Mouse (Mus musculus): ENCODE measurements around the gene Sox1.
A peak's percentile ranks its signal among the peaks of the same experiment; 100 is the strongest.

The Sox1 gene

DNA sequence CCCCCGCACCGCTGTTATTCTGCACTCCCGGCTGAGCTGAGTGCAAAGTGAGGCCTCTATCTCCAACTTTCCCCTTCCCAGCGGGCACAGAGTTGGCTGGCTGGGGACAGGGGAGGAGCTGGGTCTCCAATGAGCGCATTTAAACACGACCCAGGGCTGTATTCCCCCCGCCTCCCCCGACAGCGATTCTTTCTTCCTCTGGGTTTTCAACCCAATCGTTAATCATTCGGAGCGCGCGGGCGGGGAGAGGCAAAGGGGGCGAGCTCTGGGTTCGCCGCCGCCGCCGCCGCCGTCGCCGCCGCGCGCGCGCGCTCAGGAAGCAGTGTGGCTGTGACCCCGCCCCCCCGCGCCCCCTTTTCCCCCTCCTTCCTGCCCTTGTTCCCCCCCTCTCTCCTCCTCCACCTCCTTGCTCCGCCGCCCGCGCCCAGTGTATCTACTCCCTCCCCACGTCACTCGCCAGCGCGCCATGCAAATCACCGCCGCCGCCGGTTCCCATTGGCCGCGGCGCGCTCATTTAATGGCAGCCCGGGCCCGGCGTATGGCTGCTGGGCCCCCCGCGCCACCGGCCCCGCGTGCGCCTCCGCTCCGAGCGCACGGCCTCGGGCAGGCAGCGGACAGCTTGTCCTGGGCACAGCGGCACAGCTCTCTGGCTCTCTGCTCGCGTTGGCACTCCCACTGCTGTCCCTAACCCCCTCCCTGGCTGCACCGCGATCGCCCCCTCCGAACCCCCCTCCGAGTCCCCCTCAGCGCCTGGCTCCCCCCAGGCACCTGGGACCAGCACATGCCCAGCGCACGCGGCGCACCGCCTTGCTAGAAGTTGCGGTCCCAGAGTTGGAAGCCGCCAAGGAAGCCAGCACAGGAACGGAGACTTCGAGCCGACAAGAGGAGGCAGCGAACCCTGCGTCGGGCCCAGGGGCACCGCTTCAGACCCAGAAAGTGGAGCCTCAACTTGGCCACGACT, at the start of gene Sox1:
Gene Sox1 (plus strand): TSS at position 225 of the 961 bp plus-strand sequence.
- peak; percentile 32; the same call in 1 of the 2 replicates for ATAC-seq (ENCODE audit: insufficient number of reproducible peaks, low FRiP score, low TSS enrichment)

DNA sequence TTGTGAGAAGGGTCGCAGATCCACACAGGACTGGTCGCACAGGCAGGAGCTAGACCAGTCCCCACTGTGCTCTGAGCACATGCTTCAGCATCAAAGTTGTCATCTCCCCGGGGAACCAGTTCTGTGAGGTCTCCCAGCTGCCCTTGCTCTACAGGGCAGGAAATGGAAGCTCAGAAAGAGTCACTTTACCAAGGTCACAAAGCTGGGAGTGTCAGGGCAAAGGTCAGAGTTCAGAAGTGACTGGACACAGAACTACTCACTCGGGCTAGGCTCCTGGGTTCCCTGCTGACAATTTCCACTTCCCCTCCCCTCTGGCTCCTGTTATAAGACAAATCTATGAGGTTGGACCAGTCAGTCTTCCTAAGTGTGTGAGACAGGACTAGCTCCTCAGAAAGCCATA, 49.2 kb upstream of the Sox1 start:
- no peak for ATAC-seq (ENCODE audit: insufficient number of reproducible peaks, low FRiP score, low TSS enrichment)

DNA sequence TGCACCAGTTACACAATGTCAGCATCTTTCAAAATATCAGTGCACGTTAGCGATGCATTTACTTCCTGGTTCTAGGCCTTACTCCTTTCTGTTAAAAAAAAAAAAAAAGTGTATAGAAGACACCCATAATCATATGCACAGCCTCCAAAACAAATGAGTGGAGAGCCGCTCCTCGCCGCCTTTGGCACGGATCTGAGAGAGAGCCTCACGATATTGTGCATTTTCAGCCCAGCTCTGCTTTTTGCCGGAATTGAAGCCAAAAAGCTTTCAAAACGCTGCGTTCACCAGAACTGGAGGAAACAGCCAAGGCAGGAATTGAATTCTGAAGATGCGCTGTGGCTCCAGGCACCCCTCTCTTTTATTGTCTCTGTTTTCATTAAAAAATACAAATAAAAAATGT, 48.2 kb upstream of the Sox1 start:
- no peak for ATAC-seq (ENCODE audit: insufficient number of reproducible peaks, low FRiP score, low TSS enrichment)

DNA sequence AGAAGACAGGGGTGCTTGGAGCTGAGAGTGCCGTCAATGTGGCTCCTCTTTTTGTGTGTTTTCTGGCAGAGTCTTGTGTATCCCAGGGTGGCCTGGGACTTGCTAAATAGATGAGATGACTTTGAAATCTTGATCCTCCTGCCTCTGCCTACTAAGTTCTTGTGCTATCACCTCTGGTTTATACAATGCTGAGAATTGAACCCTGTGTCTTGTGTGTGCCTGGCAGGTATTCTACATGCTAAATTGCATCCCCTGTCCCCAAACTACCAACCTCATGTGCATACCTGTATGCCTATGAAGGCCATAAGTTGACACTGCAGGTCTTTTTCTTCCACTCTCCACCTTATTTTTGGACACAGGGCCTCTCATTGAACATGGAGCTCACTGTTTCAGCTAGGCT, 46.8 kb upstream of the Sox1 start:
- ATAC-seq (ENCODE audit: insufficient number of reproducible peaks, low FRiP score, low TSS enrichment), result no peak

DNA sequence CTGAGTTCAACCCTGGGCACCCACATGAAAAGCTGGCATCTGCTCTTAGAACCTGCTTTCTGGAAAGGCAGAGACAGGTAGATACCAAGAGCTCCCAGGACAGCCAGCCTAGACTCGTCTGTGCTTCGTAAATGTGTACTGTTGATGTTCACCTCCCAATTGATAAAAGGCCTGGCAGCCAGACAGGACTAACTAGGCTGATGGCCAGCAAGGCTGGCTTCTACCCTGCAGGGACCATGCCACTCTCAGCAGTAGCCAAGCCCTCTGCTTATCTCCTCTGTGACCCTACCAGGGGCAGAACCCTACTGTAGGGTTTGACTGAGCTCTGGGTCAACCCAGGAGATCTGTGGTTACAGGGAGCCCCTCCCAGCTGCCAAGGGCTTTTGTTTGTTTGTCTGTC, 45.5 kb upstream of the Sox1 start:
- no peak for ATAC-seq (ENCODE audit: insufficient number of reproducible peaks, low FRiP score, low TSS enrichment)

DNA sequence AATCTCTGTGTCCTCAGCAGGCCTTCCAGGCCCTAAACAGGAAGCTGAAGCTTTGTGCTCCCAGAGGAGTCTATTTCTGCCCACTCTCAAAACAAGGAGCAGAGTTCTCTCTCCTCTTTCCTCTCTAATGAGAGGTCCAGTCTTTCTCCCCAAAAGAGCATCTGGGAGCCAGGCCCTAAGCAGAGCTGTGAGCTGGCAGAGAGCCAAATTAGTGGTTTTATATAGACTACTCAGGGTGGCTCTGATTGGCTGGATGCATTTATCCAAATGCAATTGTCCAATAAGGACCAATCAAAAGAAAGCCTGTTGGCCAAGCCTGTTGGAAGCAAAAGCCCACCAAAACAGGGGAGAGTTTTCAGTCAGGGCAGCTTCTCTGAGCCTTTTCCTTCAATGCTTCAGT, 44.0 kb upstream of the Sox1 start:
- ATAC-seq (ENCODE audit: insufficient number of reproducible peaks, low FRiP score, low TSS enrichment), result no peak

DNA sequence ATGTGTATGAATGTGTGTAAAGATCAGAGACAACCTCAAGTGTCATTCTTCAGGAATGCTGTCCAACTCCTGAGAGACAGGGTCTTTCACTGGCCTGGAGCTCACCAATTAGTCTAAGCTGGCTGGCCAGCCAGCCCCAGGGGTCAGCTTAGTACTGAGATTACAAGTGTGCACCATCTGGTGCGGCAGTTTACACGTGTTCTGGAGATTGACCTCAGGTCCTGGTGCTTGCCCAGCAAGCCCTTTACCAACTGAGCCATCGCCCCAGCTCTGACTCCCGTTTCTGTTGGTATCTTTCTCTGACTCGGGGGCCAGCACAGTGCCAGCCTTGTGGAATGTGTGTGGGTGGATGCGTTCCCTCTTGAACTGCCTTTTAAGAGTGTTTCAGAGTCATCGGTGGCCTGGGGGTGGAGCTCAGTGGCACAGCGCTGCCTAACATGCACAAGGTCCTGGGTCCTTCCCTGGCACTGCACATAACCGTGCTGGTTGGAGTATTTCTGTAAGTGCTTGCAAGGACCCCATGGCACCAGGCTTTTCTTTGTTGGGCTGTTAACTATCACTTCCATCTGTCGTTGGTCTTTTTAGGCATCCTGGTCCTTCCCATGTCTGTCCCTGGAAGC, 40.6 kb upstream of the Sox1 start:
- no peak for ATAC-seq (ENCODE audit: insufficient number of reproducible peaks, low FRiP score, low TSS enrichment)

DNA sequence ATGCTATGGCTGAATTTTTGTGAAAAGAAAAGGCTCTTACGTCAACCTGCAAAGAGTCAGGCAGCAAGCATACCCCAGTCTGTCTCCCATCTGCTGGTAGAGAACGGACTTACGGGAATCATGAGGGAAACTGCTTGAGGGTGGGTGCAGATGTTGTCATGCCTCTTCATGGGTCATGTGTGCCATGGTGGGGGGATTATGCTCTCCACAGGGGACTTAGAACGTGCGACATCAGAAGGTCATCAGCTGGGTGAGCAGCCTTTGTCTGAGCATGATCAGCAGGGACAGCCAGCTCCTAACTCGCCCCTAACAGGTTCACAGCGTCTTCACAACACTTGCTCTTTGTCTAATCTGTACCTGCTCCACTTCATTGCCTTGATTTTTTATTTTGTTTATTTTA, 26.9 kb upstream of the Sox1 start:
- no peak for ATAC-seq (ENCODE audit: insufficient number of reproducible peaks, low FRiP score, low TSS enrichment)

DNA sequence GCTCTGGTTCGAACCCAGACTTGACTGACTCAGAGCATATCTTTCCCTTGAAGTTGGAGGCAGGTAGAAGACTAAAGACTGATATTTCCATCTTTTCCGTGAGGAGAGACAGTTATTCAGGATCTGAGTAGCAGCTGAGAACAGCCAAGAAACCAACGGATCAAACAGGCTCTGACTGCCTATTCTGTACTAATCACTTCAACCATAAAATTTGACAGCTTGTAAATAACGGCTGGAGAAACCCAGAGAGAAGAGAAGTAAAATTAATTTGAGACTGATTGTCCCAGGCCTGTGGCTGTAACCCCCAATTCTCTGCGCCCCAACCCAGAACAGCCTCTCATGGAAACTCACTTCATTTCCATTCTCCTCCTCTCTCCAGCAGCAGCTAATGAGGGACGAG, 26.2 kb upstream of the Sox1 start:
- ATAC-seq (ENCODE audit: insufficient number of reproducible peaks, low FRiP score, low TSS enrichment), result no peak

DNA sequence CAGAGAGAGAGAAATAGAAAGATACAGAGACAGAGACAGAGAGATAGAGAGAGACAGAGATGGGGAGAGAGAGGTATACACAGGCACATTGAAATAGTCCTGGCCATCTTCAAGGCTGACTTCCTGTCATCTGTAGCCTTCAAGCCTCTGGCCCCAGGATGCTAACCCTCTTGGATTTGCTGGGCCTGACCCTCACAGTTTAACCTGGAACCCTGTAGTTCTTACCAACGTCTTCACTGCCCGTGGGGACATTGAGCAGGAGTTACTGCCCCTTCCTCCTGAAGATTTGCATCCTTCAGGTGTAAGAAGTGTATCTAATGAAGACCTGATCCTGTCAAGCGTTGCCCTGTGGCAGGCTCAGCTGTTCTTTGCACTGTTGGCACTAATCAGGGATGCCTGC, 14.0 kb upstream of the Sox1 start:
- no peak for ATAC-seq (ENCODE audit: insufficient number of reproducible peaks, low FRiP score, low TSS enrichment)

DNA sequence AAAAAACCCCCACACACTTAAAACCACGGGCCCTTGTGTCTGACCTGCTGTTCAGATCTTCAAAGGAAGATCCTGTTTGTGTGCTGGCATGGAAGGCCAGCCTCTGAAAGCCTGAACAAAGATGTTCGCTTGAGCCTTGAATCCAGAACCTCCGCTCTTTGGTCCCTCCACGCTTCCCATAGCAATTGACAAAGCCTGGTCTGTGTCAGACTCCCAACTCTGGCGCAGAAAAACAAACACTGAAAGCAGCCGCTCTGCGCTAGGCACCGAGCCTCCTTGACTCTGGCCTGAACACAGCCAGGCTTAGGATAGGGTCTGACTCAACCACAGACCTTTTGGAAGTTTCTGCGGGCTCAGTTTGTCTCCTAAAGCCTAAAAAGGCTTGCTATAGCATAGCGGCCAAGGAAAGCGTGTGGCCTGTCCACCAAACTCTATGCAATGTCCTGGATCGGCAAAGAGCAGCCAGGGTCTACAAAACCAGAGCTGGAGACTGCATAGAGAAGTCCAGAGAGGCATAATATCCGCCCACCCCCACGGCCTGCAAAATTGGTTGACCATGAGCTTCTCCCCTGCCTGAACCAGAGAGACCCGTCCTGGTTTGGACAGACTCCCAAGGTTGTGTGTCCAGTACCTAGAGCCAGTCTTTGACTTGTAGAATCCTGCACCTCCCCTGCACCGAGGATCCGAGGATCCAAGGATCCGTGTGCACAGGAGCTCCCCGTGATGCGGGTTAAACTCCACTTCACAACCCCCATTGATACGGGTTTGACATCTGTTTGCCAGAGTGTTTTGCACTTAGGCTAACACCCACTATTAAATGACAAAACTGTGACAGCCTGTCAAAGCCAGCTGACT, 12.2 kb upstream of the Sox1 start:
- no peak for ATAC-seq (ENCODE audit: insufficient number of reproducible peaks, low FRiP score, low TSS enrichment)

DNA sequence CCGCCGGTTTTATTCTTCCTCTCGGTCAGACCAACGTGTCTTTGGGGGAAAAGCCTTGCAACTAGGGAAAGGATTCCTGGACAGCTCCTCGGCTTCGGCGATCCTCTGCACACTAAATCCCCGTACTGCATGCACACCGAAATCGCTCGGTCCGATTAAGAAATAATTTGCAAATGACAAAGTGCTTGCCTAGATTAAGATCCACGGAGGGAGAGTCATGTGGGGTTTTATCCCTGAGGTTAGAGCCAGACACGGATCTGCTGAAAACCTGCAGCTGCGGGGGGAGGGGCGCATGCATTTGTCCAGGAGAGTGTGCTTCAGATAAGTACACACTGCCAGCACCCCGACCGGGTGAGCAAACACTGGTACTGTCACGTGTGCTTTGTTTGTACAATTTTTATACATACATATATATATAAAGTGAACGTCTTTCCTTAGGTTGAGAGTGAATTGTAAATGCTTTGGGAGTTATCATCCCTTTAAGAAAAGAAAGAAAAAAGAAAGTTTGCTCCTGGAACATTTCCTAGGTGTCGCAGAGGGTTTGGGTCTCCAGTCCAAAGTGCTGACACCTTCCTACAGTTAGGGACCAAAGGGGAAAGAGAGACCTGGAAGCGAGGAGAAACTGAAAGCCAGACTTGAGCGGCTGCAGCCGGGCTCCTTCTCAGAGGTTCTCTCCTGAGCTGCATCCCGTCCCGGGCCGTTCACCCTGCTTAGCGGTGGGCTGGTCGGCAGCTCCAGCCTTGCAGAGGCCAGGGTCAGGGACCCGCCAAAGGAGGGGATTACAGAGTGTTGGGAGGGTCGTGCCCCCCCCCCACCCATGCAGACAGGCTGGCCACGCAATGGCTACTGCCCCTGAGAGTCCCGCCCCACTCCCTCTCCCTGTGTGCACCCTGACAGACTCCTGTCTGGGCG, 10.9 kb upstream of the Sox1 start:
- ATAC-seq (ENCODE audit: insufficient number of reproducible peaks, low FRiP score, low TSS enrichment), result no peak

DNA sequence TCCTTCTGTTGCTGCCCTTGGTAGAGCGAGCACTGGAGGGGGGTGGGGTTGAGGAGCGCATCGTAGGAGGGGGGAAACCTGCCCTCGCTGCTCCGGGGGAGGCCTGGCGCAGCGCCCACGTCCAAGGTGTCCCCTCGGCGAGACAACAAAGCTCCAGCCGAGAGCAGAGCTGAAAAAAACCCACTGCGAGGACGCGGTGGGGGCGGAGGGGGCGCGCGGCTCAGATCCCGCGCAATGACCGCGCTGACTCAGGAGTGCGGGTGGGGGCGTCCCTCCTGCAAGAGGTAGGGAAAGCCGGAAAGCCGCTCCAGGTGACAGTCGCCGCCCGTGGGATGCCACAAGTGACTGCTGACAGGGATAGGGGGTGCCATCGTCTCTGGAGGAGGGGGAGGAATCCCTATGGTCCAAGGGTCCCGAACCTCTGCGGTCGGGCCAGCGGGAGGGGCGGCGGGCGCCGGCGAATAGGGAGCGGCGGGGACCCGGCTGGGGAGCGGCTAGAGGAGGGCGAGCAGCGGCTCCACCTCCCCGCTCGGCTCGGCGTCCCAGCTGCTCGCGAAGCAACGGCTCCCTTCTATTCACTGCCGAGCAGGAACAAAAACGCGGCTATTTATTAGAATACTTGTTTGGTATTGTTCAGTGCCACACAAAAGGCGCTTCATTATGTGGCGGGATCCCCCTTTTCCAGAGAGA, 10.0 kb upstream of the Sox1 start:
- ATAC-seq (ENCODE audit: insufficient number of reproducible peaks, low FRiP score, low TSS enrichment), result no peak; the same call in 1 of the 2 replicates

DNA sequence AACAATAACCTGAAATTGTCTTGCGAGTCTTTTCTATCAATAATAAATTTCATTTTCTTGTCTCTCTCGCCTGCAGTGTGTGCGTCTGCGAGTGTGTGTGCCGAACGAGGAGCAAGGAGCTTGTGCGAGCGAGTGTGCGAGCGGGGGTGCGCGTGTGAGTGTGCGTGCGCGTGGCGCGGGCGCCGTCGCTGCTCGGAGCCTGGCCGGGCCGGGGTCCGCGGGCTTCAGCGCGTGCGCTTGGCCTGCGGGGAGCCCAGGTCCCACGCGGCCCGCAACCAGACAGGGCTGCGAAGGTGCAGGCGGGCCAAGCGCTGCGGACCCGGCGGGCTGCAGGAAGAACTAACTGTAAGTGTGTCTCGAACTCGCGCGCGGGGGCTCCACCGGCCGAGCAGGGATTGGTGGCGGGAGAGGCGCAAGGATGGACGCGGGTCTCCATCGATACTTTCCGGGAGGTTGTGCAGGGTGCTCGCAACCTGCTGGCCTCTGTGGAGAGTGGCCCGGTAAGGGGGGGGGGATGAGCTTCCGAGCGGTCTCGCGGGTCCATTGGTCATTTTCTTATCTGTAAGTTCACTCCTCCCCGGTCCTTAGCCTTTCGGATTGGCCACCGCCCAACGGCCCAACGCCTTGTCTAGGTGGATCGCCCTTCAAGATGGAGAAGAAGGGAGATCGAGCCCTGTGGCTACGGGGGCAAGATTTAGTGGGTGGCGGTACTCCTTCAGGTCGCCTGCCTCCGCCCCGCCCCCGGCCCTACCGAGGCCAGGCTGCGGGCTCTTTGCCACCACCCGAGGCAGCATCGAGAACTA, 9.2 kb upstream of the Sox1 start:
- ATAC-seq (ENCODE audit: insufficient number of reproducible peaks, low FRiP score, low TSS enrichment), result no peak

DNA sequence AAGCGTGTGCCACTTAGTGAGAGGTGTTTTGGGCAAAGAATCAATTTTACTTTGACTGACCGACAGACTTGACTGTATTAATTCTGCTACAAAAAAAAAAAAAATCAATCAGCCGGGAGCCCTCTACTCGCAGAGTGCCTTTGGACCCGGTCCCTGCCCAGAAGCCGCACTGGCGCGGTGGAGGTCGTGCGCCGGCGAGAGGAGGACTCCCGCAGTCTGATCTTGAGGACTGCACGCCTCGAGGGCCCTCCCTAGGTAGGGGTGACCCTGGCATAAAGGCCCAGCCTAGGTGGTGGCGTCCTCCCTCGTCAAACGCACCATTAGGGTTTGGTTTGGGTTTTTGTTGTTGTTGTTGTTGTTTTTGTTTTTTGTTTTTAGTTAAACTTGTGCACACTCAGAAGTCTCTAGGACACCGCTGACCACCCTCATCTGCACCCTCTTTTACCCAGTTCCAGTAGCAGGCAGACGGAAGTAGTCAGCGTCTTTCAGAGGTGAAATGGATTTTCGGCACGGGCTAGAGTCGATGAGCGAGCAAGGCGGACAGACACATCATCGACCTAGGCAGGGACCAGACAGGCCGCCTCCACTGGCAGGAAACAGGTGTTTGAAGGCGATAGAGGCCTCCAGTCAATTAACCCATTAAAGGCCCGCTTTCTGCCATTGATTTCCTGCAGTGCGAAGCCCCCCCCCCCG, 8.4 kb upstream of the Sox1 start:
- no peak for ATAC-seq (ENCODE audit: insufficient number of reproducible peaks, low FRiP score, low TSS enrichment)

DNA sequence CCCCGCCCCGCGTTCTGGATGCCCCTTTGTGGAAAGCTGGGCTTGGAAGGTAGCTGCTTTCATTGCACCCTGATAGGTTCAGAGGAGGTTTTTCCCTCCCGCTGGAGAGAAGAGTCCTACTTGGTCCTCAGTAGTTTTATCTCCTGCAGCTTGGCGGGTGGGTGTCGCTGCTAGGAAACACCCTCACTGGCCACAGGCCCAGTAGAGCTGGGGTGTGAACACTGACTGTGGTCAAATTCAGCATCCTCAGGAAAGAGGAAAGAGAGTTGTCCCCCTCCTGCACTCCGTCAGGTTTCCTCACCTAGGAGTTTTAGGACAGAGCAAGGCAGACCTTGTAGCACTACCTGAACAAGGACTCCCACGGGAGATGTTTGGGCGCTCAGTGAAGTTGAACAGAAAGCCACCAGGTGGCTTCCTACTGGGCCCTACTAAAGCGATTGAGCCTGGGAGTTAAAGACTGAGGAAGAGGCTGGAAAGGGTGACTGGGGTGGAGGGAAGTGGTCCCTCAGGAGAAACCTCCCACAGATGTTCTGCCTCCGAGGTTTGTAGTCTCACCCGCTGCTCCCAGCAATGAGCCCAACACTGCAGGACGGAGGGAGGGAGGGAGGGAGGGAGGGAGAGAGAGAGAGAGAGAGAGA, 7.8 kb upstream of the Sox1 start:
- no peak for ATAC-seq (ENCODE audit: insufficient number of reproducible peaks, low FRiP score, low TSS enrichment)

DNA sequence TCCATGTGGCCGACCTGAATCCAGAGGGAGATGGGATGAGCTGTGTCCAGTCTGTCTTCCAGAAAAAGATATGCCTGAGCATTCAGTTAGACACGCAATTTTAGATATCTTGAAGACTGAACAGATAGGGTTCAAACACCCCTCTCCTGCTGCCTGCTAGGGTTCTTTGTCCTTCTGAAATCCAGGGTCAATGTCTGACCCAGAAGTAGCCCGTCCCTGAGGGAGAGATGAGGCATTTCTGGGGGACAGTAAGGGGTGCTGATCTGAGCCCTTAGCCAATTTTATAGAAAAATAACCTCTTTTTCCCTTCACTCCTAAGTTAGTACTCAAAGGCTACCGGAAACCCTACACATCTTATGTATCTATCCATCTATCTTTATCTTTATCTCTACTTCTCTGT, 7.2 kb upstream of the Sox1 start:
- ATAC-seq (ENCODE audit: insufficient number of reproducible peaks, low FRiP score, low TSS enrichment), result no peak

Measured in cerebellum, adult (tissue).